Mouse (Mus musculus): ENCODE results near the gene Mcm10. TPM values are rescaled to one million over a fixed set of nuclear protein-coding genes. Genes with fewer than 3 reads are reported as not detected.

Gene Mcm10
- total and polyA plus RNA-seq, 3 experiments = 48.7 to 118 (median 97.5) TPM

GRCm38 (mm10) chr2:4998905-4999304, 13.7 kb downstream of the Mcm10 start:
- no peak for ATAC-seq (ENCODE audit: extremely low read depth, insufficient number of reproducible peaks, low FRiP score, poor library complexity, severe bottlenecking)
- Histone ChIP-seq H3K4me1 (ENCODE audit: insufficient read depth, low read depth, low read length) (peaks cover 14% of the 10 kb centered on the region; the same call in 1 of the 2 replicates), H3K4me3 (ENCODE audit: low read depth, low read length) (no peak overlapping the region), H3K36me3 (replicated peaks) (peaks cover 99% of the 10 kb centered on the region), H3K27me3 (ENCODE audit: insufficient read depth, low read length) (no peaks in the 10 kb centered on the region), H3K9me3 (replicated peaks) (no peaks in the 10 kb centered on the region)
- TF ChIP-seq GATA1 (IDR thresholded peaks at IDR 0.05; ENCODE audit: borderline replicate concordance, low read length) (no peak), GATA2 (IDR thresholded peaks at IDR 0.05; ENCODE audit: borderline replicate concordance, low read depth, low read length) (no peak), TAL1 (conservative IDR thresholded peaks at IDR 0.05; ENCODE audit: low read depth, low read length) (no peak), POLR2AphosphoS5 (IDR thresholded peaks at IDR 0.05; ENCODE audit: insufficient replicate concordance, low read depth, low read length) (no peak), CTCF (IDR thresholded peaks at IDR 0.05; ENCODE audit: low read depth, low read length) (no peak)
- DNase-seq (ENCODE audit: low spot score) = no peak

GRCm38 (mm10) chr2:4996421-4996824, 16.2 kb downstream of the Mcm10 start:
- peaks cover 99% of the 10 kb centered on the region for H3K36me3 ChIP-seq (replicated peaks)
- no peak for DNase-seq (ENCODE audit: low spot score)
- TF ChIP-seq GATA2 (IDR thresholded peaks at IDR 0.05; ENCODE audit: borderline replicate concordance, low read depth, low read length) = no peak
- no peak for TF ChIP-seq POLR2AphosphoS5 (IDR thresholded peaks at IDR 0.05; ENCODE audit: insufficient replicate concordance, low read depth, low read length)
- TF ChIP-seq CTCF (IDR thresholded peaks at IDR 0.05; ENCODE audit: low read depth, low read length) = no peak
- no peak for TF ChIP-seq TAL1 (conservative IDR thresholded peaks at IDR 0.05; ENCODE audit: low read depth, low read length)
- TF ChIP-seq GATA1 (IDR thresholded peaks at IDR 0.05; ENCODE audit: borderline replicate concordance, low read length) = no peak
- no peak overlapping the region for H3K4me3 ChIP-seq (ENCODE audit: low read depth, low read length)
- no peaks in the 10 kb centered on the region for H3K27me3 ChIP-seq (ENCODE audit: insufficient read depth, low read length)
- ATAC-seq (ENCODE audit: extremely low read depth, insufficient number of reproducible peaks, low FRiP score, poor library complexity, severe bottlenecking) = no peak
- peaks cover 15% of the 10 kb centered on the region; the same call in 1 of the 2 replicates for H3K4me1 ChIP-seq (ENCODE audit: insufficient read depth, low read depth, low read length)
- H3K9me3 ChIP-seq (replicated peaks) = no peaks in the 10 kb centered on the region

GRCm38 (mm10) chr2:4995646-4996045, 16.9 kb downstream of the Mcm10 start:
- peaks cover 99% of the 10 kb centered on the region for H3K36me3 ChIP-seq (replicated peaks)
- ATAC-seq (ENCODE audit: extremely low read depth, insufficient number of reproducible peaks, low FRiP score, poor library complexity, severe bottlenecking) (no peak), DNase-seq (ENCODE audit: low spot score) (no peak)
- H3K4me1 ChIP-seq (ENCODE audit: insufficient read depth, low read depth, low read length) = peaks cover 20% of the 10 kb centered on the region
- no peaks in the 10 kb centered on the region for H3K27me3 ChIP-seq (ENCODE audit: insufficient read depth, low read length)
- H3K4me3 ChIP-seq (ENCODE audit: low read depth, low read length) = no peak overlapping the region
- H3K9me3 ChIP-seq (replicated peaks) = no peaks in the 10 kb centered on the region
- TF ChIP-seq GATA2 (IDR thresholded peaks at IDR 0.05; ENCODE audit: borderline replicate concordance, low read depth, low read length) = no peak
- no peak for TF ChIP-seq CTCF (IDR thresholded peaks at IDR 0.05; ENCODE audit: low read depth, low read length)
- no peak for TF ChIP-seq GATA1 (IDR thresholded peaks at IDR 0.05; ENCODE audit: borderline replicate concordance, low read length)
- TF ChIP-seq TAL1 (conservative IDR thresholded peaks at IDR 0.05; ENCODE audit: low read depth, low read length) = no peak
- TF ChIP-seq POLR2AphosphoS5 (IDR thresholded peaks at IDR 0.05; ENCODE audit: insufficient replicate concordance, low read depth, low read length) = no peak

- Histone ChIP-seq H3K4me3 (ENCODE audit: low read depth, low read length) (no peak overlapping the region), H3K27me3 (ENCODE audit: insufficient read depth, low read length) (no peaks in the 10 kb centered on the region), H3K36me3 (replicated peaks) (peaks cover 99% of the 10 kb centered on the region), H3K9me3 (replicated peaks) (no peaks in the 10 kb centered on the region), H3K4me1 (ENCODE audit: insufficient read depth, low read depth, low read length) (peaks cover 22% of the 10 kb centered on the region)
- DNase-seq (ENCODE audit: low spot score) = no peak
- ATAC-seq (ENCODE audit: extremely low read depth, insufficient number of reproducible peaks, low FRiP score, poor library complexity, severe bottlenecking) = no peak
- TF ChIP-seq POLR2AphosphoS5 (IDR thresholded peaks at IDR 0.05; ENCODE audit: insufficient replicate concordance, low read depth, low read length) (no peak), CTCF (IDR thresholded peaks at IDR 0.05; ENCODE audit: low read depth, low read length) (no peak), GATA2 (IDR thresholded peaks at IDR 0.05; ENCODE audit: borderline replicate concordance, low read depth, low read length) (no peak), TAL1 (conservative IDR thresholded peaks at IDR 0.05; ENCODE audit: low read depth, low read length) (no peak), GATA1 (IDR thresholded peaks at IDR 0.05; ENCODE audit: borderline replicate concordance, low read length) (no peak)
Measured at GRCm38 (mm10) chr2:4994436-4994835, 18.2 kb downstream of the Mcm10 start.

- H3K36me3 ChIP-seq (replicated peaks) = peaks cover 95% of the 10 kb centered on the region
- peaks cover 22% of the 10 kb centered on the region for H3K4me1 ChIP-seq (ENCODE audit: insufficient read depth, low read depth, low read length)
- no peak for ATAC-seq (ENCODE audit: extremely low read depth, insufficient number of reproducible peaks, low FRiP score, poor library complexity, severe bottlenecking)
- no peaks in the 10 kb centered on the region for H3K9me3 ChIP-seq (replicated peaks)
- H3K4me3 ChIP-seq (ENCODE audit: low read depth, low read length) = no peak overlapping the region
- H3K27me3 ChIP-seq (ENCODE audit: insufficient read depth, low read length) = no peaks in the 10 kb centered on the region
- DNase-seq (ENCODE audit: low spot score) = no peak
- TF ChIP-seq GATA1 (IDR thresholded peaks at IDR 0.05; ENCODE audit: borderline replicate concordance, low read length) (no peak), POLR2AphosphoS5 (IDR thresholded peaks at IDR 0.05; ENCODE audit: insufficient replicate concordance, low read depth, low read length) (no peak), GATA2 (IDR thresholded peaks at IDR 0.05; ENCODE audit: borderline replicate concordance, low read depth, low read length) (no peak), CTCF (IDR thresholded peaks at IDR 0.05; ENCODE audit: low read depth, low read length) (no peak), TAL1 (conservative IDR thresholded peaks at IDR 0.05; ENCODE audit: low read depth, low read length) (no peak)
Measured at GRCm38 (mm10) chr2:4993584-4993983, 19.0 kb downstream of the Mcm10 start.

GRCm38 (mm10) chr2:4988826-4989424, 23.7 kb downstream of the Mcm10 start:
- H3K4me1 ChIP-seq (ENCODE audit: insufficient read depth, low read depth, low read length) = peaks cover 16% of the 10 kb centered on the region
- ATAC-seq (ENCODE audit: extremely low read depth, insufficient number of reproducible peaks, low FRiP score, poor library complexity, severe bottlenecking) = no peak
- no peak for DNase-seq (ENCODE audit: low spot score)
- TF ChIP-seq CTCF (IDR thresholded peaks at IDR 0.05; ENCODE audit: low read depth, low read length) (no peak), GATA2 (IDR thresholded peaks at IDR 0.05; ENCODE audit: borderline replicate concordance, low read depth, low read length) (no peak), TAL1 (conservative IDR thresholded peaks at IDR 0.05; ENCODE audit: low read depth, low read length) (no peak)
- no peak overlapping the region for H3K4me3 ChIP-seq (ENCODE audit: low read depth, low read length)
- H3K27me3 ChIP-seq (ENCODE audit: insufficient read depth, low read length) = peaks cover 3% of the 10 kb centered on the region; the same call in 1 of the 2 replicates
- peaks cover 60% of the 10 kb centered on the region for H3K36me3 ChIP-seq (replicated peaks)
- H3K9me3 ChIP-seq (replicated peaks) = no peaks in the 10 kb centered on the region

Data from G1E (cell line).